Mouse (Mus musculus): ENCODE results near the gene Gm49601. TPM values are rescaled to one million over a fixed set of nuclear protein-coding genes. Genes with fewer than 3 reads are reported as not detected.

Gene Gm49601
- polyA plus RNA-seq, 1 experiment from 2014 or later = 1.0 TPM

- no peak for ATAC-seq (replicated peaks; ENCODE audit: insufficient number of reproducible peaks, low FRiP score, low TSS enrichment)
- Histone ChIP-seq H3K27me3 (ENCODE audit: control insufficient read depth, insufficient read depth, low read length) (peaks cover 32% of the 10 kb centered on the region), H3K27ac (ENCODE audit: low read depth, low read length) (no peak overlapping the region), H3K4me3 (ENCODE audit: low read depth, low read length) (no peak overlapping the region), H3K4me1 (ENCODE audit: control insufficient read depth, insufficient read depth, low read length) (peaks cover 7% of the 10 kb centered on the region), H3K36me3 (ENCODE audit: control insufficient read depth, insufficient read depth, low read length) (no peaks in the 10 kb centered on the region), H3K4me2 (no peak overlapping the region), H3K9me3 (replicated peaks; ENCODE audit: control insufficient read depth, low read length) (no peaks in the 10 kb centered on the region), H3K9ac (ENCODE audit: low read depth, low read length) (no peak overlapping the region)
- 32% methylated on average over 3 of the region's 3 CpGs for WGBS (ENCODE audit: insufficient replicate concordance)
Observed at GRCm38 (mm10) chr16:18577071-18577470, 49.2 kb downstream of the Gm49601 start.

- H3K4me1 ChIP-seq (ENCODE audit: control insufficient read depth, insufficient read depth, low read length) = no peaks in the 10 kb centered on the region
- WGBS (ENCODE audit: insufficient replicate concordance) = 67% methylated on average over 8 of the region's 8 CpGs
- H3K36me3 ChIP-seq (ENCODE audit: control insufficient read depth, insufficient read depth, low read length) = no peaks in the 10 kb centered on the region
- no peak overlapping the region for H3K9ac ChIP-seq (ENCODE audit: low read depth, low read length)
- peaks cover 3% of the 10 kb centered on the region for H3K27me3 ChIP-seq (ENCODE audit: control insufficient read depth, insufficient read depth, low read length)
- no peak overlapping the region for H3K27ac ChIP-seq (ENCODE audit: low read depth, low read length)
- no peak for ATAC-seq (replicated peaks; ENCODE audit: insufficient number of reproducible peaks, low FRiP score, low TSS enrichment)
- H3K9me3 ChIP-seq (replicated peaks; ENCODE audit: control insufficient read depth, low read length) = no peaks in the 10 kb centered on the region
- no peak overlapping the region for H3K4me2 ChIP-seq
- H3K4me3 ChIP-seq (ENCODE audit: low read depth, low read length) = no peak overlapping the region
Observed at GRCm38 (mm10) chr16:18574196-18574595, 52.0 kb downstream of the Gm49601 start.

Other genes starting within 250 kb of the Gm49601 start
- gene Txnrd2, start 200.0 kb downstream of the Gm49601 start, polyA plus RNA-seq (2014; fragmentation: Nextera tagmentation; extraction: Ambion mirVana) = 32.6 and 32.8 TPM in 2 replicates
- gene Comt, start 199.6 kb downstream of the Gm49601 start, polyA plus RNA-seq (2014; fragmentation: Nextera tagmentation; extraction: Ambion mirVana) = 90.1 and 96.5 TPM in 2 replicates
- gene Gnb1l, start 127.7 kb downstream of the Gm49601 start, polyA plus RNA-seq (2014; fragmentation: Nextera tagmentation; extraction: Ambion mirVana) = 6.5 and 6.9 TPM in 2 replicates
- 0.87 and 1.6 TPM in 2 replicates for gene Rtl10, start 127.5 kb downstream of the Gm49601 start, polyA plus RNA-seq (2014; fragmentation: Nextera tagmentation; extraction: Ambion mirVana)
- 1.2 and 1.4 TPM in 2 replicates for gene Tbx1, start 35.8 kb downstream of the Gm49601 start, polyA plus RNA-seq (2014; fragmentation: Nextera tagmentation; extraction: Ambion mirVana)
- 8.3 and 8.6 TPM in 2 replicates for gene Gp1bb, start 4.0 kb downstream of the Gm49601 start, polyA plus RNA-seq (2014; fragmentation: Nextera tagmentation; extraction: Ambion mirVana)
- 6.2 and 8.3 TPM in 2 replicates for gene Sept5, start 3.5 kb upstream of the Gm49601 start, polyA plus RNA-seq (2014; fragmentation: Nextera tagmentation; extraction: Ambion mirVana)
- gene Cldn5, start 150.4 kb upstream of the Gm49601 start, polyA plus RNA-seq (2014; fragmentation: Nextera tagmentation; extraction: Ambion mirVana) = 4.4 and 6.6 TPM in 2 replicates
- gene Ufd1, start 185.4 kb upstream of the Gm49601 start, polyA plus RNA-seq (2014; fragmentation: Nextera tagmentation; extraction: Ambion mirVana) = 63.6 and 70.5 TPM in 2 replicates
- gene Cdc45, start 185.6 kb upstream of the Gm49601 start, polyA plus RNA-seq (2014; fragmentation: Nextera tagmentation; extraction: Ambion mirVana) = 39.7 and 41.5 TPM in 2 replicates
- 32.3 and 35.6 TPM in 2 replicates for gene 2510002D24Rik, start 210.2 kb upstream of the Gm49601 start, polyA plus RNA-seq (2014; fragmentation: Nextera tagmentation; extraction: Ambion mirVana)
- gene Gm28539, start 210.2 kb upstream of the Gm49601 start, polyA plus RNA-seq (2014; fragmentation: Nextera tagmentation; extraction: Ambion mirVana) = not detected in 2 replicates

All from heart, embryonic 11.5 days (tissue).